Mouse (Mus musculus): ENCODE data around the gene Ints3.

The Ints3 gene

GRCm38 (mm10) chr3:90433381-90434020, at the start of gene Ints3:
Gene Ints3, minus strand, starts transcription at chr3:90433622.
- peak; percentile 100 for DNase-seq (ENCODE audit: low spot score)

DNA sequence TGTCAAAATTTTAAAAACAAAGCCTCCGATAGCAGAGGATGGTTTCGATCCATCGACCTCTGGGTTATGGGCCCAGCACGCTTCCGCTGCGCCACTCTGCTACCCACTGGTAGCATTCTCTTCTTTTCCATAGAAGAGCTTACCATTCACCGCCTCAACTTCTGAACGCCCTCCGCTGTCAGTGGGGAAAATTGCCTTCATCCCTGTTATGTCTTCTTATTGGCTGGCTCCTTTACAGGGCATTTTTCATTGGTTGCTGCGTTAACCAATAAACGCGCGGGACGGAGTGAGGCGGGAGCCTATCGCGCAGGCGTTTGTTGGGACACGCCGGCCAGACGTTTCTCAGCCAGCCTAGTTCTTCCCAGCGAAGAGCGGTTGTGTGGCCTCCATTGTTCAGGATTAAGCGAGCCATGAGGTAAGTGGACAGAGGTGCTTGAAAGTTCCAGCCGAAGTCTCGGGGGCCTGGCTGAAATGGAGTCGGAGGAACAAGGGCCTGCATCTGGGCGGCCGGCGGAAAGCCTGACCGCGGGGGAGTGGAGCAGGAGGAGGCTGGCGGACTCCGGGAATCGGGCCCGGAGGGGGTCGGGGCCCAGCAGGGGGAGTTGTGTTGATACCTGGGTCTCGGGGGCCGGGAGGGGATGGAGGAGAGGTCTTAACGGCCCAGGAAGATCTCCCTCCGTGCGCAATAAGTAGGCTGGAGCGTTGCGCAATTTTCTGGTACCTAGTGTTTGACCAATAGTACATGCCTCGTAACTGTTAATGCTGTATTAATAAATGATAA, 42.6 kb upstream of the Ints3 start, which contains the start of gene Ilf2:
Gene Ilf2 (plus strand): TSS at position 296 of the 781 bp plus-strand sequence.
- peak; percentile 98 for DNase-seq (ENCODE audit: low spot score)

DNA sequence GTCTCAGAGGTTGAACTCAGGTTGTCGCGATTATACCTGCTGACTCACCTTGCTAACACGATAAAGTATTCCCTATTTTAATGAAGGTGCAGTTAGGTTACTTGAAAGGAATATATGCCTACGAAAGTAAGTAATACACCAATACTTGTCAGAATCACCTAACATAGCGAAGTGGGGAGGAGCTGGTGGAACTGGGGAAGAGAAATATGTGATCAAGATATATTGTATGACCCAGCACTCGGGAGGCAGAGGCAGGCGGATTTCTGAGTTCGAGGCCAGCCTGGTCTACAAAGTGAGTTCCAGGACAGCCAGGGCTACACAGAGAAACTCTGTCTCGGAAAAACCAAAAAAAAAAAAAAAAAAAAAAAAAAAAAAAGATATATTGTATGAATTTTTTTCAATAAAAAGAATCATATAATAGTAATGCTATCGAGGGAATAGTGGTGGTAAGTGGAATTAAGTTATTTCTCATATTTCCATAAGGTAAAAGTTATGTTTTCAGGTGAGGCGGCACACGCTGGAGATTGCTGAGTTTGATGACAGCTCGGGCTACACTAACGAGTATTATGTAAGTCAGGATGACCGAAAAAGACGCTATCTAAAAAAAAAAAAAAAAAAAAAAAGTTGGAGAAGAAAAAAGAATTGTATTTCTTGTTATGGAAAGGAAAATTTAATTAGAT, 41.9 kb upstream of the Ints3 start:
- DNase-seq (ENCODE audit: low spot score), result no peak

DNA sequence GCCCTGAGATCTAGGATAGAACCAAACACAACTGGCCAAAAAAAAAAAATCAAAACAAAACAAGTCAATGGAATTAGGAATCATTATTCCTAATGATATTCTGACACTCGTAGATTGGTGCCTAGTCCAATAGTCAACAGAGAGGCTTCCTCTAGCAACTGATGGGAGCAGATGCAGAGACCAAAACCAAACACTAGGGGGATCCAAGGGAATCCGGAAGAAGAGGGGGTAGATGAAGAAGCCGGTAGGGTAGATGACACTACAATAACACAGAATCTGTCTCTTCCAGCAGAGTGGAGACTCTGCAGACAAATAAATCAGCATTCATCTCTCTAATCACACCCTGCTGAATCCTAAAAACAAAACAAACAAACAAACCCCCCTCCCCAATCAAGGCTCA, 38.8 kb upstream of the Ints3 start:
- no peak for DNase-seq (ENCODE audit: low spot score)

DNA sequence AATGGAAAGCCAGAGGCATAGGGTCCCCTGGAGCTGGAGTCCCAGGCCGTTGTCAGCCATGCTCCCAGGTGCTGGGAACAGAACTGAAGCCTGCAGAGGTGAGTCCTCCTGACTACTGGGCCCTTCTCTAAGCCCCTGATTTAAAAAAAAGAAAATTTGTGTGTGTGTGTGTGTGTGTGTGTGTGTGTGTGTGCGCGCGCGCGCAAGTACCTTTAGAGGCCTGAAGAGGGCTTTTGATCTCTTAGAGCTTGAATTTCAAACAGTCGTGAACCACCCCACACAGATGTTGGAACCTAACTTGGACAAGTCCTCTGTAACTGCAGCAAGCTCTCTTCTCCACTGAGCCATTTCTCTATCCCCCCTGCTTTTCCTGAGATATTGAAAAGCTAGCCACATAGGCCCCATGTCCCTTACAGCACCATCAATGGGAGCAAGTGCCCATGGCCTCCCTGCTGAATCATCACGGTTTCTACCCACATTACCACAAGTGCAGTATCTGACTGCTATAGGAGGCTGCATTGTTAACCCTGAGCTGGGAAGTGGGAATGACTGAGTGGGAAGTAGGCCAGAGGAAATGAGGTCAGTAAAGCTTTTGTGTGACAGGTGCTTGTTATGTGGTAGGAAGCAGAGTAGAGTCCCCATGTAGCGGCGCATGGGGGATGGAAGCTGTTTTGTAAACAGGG, 34.3 kb upstream of the Ints3 start:
- no peak for DNase-seq (ENCODE audit: low spot score)

DNA sequence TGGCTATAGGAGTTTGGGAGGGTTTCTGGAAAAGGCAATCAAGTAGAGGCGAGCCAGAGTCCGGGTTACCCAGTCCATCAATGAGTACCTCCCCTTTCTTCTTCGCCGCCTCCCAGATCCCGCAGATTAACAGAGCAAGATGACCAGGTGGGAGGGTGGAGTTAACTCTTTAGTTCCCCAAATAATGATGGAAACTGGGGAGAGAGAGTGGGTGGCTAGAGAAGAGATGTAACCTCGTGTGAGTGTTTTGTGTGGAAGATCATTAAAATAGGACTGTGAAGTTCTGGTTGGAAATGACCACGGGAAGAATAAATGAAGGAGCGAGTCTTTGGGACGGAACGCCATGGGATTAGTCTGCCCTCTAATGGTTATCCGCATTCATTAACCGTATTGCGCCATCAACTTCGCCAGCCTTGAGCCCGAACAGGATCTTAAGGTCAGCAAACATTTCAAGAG, 32.9 kb upstream of the Ints3 start:
- DNase-seq (ENCODE audit: low spot score), result peak; percentile 86

DNA sequence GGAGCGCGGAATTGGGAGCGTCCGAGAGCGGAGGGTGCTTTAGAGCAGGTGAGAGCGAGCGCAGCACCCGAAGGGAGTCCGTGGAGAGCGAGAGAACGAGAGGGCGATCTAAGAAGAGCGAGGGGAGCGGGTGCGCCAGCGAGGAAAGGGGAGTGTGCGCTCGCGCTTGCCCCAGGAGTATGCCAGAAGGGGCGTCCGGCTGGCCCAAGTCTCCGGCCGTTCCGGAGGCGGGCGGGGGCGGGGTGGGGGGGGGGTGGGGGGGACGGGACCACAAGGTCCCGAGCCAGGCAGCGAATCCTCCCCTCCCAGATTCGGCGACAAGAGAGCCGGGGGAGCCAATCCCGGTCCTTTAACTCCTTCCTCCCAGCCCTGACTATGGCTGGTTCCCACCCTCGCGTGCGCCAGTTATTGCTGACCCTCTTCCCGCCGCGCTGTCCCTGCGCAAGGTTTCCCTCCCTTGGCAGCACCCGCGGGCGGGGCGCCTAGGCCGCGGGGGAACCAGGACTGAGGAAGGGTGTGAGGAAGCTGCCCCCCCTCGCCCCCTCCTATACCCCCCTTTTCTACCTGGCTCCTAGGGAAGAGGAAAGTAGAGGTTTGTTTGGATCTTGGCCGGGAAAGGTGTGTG, 32.4 kb upstream of the Ints3 start, which contains the start of gene Npr1:
Gene Npr1 (minus strand): TSS at position 181 of the 625 bp plus-strand sequence.
- DNase-seq (ENCODE audit: low spot score), result peak; percentile 73

DNA sequence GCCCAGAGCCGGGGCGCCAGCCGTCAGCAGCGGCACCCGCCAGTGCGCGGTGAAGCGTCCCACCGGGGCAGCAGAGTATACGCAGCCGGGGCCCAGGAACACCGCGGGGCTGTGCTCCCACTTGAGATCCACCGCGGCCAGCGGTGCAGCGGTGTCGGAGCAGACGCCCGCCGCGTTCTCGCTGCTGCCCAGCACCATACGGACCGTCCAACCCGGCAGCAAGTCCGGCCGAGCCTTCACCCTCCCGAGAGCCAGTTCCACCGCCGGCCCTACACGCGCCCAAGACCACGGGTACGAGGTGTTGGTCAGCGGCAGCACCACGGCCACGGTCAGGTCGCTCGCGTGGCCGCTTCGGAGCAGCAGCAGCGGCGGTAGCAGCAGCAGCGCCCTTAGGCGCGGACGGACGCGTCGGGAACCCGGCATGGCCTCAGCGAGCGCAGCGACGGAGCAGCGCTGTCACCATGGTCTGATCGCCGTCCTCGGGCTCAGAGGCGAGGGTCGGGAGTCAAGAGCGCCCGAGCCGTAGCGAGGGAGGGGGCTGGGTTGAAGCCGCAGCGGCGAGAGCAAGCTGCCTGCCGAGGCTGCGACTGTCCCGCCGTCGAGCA, 31.8 kb upstream of the Ints3 start:
- peak; percentile 63 for DNase-seq (ENCODE audit: low spot score)

DNA sequence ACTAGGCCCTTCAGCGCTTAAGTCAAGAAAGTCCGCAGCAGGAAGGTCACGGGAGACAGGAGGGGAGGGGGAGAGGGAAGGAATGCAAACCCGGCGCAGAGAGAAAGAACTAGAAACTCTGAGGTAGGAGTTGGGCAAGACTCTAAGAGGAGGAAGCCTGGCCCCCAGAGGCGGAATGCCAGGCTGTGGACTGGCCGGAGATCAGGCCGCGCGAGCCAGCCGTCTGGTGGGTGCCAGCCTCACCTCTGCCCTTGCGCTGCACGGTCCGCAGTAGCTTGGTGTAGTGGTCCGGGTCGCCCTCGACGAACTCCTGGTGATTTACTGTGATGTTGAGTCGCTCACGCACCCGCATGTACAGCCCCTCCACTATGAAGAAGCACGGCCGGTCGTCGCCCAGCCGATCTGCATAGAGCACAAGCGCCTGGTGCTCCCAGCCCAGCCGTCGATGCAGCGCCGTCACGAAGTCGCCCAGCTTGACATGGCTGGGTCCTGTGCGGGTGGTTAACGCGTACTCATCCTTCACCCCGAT, 31.2 kb upstream of the Ints3 start:
- DNase-seq (ENCODE audit: low spot score), result peak; percentile 78

- DNase-seq (ENCODE audit: low spot score), result no peak
These were observed 29.2 kb upstream of the Ints3 start for GRCm38 (mm10) chr3:90462579-90462978.

DNA sequence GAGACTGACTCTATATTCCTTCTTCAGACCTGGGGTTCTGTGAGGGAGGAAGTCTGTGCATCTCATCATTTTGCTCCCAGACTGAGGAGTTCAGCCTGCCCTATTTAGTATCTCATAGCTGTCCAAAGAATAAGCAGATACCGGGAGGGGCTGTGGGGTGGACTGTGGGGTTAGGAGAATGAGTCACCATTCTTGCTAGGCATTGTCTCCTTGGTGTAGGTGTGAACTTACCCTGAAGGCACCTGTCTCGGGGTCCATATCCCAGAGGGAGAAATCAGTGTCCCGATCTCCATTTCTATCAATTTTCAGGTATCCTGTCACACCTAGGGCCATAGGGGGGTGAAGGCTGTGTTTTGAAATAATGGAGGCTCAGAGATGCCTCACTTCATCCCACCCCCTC, 28.5 kb upstream of the Ints3 start:
- DNase-seq (ENCODE audit: low spot score), result no peak

DNA sequence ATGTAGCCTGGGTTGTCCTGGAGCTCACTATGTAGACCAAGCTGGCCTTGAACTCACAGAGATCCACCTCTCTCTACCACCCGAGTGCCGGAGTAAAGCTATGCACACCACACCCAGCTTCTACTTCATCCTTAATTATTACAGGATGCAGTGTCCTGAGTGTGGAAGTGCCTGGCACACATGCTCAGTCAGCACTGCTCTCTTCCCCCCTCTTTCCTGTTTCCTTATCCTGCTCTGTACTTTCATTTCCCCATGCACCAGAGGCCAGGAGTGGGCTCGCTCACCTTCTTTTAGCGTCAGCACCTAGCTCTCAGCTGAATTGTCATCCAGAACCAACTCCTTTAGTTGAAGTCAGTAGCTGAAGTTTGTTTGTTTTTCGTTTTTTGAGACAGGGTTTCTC, 26.9 kb upstream of the Ints3 start:
- DNase-seq (ENCODE audit: low spot score), result no peak

DNA sequence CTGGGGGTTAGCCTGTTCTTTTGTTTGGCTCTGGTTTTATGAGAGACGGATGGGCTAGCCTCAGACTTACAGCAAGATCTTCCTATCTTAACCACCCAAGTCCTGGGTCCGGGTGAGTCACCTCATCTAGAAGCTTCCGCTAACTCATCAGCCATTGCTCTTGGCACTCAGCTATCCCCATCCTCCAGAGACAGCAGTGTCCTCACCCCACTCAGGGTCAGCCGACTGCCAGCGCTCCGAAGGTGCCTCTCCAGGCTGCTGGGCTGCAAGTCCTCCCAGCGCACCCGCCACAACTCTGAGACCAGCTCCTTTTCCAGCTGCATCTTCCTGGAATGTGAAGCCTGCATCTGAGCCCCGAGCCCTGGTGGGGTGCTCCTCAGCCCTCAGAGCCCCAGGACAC, 26.3 kb upstream of the Ints3 start:
- no peak for DNase-seq (ENCODE audit: low spot score)

- no peak for DNase-seq (ENCODE audit: low spot score)
These were observed 21.5 kb upstream of the Ints3 start for GRCm38 (mm10) chr3:90454931-90455330.

DNA sequence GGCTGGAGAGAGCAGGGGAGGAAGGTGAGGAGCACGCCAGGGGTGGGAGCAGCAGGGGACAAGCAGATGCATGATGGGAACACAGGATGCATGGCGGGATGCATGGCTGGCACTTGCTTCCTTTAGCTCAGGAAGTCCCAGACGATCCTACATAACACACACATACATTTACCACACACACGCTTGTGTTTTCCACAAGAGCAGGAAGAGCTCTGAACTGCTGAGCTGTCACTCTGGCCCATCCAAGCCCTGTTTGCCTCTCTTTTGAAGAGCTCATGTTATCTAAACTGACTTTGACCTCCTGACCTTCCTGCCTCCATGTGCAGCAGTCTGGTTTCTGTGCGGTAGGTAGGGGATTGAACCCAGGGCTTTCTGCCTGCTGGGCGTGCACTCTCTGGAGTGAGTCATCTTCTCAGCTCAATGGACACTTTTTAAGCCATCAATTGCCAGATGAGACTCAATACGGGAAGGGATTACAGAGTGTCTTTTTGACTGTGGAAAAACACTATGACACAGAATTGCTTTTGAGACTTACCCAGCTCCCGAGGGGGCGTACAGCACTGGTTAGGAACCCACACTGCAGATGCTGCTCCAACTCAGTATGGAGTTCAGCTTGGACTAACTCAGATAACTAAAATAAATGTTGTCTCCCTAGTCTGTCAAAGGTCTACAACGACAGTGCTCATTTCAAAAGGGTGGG, 18.1 kb upstream of the Ints3 start:
- peak; percentile 89 for DNase-seq (ENCODE audit: low spot score)

- peak; percentile 58 for DNase-seq (ENCODE audit: low spot score)
These were observed 17.5 kb upstream of the Ints3 start for GRCm38 (mm10) chr3:90450874-90451273.

DNA sequence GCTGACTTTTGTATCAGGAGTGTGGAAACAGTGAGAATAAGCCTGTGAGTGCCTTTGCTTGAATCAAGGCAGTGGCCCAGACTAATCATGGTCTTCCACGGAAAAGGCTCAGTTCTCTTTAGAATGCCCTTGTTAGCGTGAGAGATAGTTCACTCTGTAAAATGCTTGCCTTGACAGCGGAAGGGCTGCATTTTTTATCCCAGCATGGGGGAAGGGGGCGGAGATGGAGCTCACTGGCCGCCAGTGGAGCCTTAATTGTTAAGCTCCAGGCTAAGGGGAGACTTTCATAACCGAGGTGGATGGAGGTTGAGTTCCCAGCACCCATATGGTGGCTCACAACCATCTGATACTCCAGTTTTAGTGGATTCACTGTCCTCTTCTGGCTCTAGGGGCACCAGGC, 15.2 kb upstream of the Ints3 start:
- no peak for DNase-seq (ENCODE audit: low spot score)

DNA sequence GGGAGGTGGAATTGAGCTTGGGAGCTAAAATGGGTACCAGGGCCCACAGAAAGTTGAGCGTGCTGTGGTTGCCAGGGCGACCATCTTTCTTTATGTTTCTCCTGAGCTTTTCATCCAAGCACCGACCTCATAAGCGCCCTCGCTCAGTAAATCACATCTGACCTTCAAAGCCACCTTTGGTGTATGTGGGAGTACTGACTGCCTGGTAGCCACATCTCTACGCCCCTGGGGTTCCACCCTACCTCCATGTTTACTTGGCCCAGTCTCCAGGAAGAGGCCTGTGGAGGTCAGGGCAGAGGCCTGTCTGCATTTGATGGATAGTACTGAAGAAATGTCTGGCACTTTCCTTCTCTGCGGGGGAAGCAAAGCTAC, 13.7 kb upstream of the Ints3 start:
- DNase-seq (ENCODE audit: low spot score), result peak; percentile 54

DNA sequence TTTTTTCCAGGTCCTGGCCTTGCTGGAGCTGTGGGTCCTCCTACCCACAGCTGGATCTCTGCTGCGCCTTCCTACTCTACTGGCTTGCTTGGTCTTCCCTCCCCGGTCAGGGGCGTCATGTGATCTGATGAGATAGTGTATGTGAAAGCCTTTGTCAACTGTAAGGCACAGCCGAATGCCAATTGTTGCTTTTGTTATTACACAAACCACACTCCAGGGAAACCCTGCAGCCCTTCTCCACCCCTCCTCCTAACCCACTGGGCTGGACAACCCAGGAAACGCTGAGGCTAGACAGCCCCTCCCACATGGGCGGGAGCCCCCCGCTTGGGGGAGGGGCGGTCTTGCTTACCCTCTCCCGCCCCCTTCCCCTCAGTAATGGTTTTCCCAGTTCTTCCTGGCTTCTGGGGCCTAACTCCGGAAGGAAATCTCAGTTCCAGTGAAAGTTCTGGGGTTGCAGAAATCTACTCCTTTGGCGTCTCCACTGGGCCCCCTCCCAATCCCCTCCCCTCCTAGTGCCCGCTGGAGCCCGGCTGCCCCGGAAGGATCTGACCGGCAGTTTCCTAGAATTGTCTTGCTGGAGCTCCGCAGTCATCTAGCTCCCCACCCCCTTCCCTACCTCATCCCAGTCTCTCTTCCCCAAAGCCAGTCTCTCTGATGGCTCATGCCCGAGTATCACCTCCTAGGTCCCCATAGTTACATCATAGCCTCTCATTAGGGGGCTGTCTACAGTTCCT, 13.1 kb upstream of the Ints3 start:
- DNase-seq (ENCODE audit: low spot score), result peak; percentile 95

Data from yolk sac, embryonic 10.5 days (tissue).